Mouse (Mus musculus): Measurements from ENCODE around the gene Romo1. TPM values are rescaled to one million over a fixed set of nuclear protein-coding genes. Genes with fewer than 3 reads are reported as not detected.
A peak's percentile ranks its signal among the peaks of the same experiment; 100 is the strongest.
"Not testable (repeated sequence)": the region's sequence is repeated elsewhere in the genome, so short reads cannot be mapped to it uniquely, and the experiment has no call there.

The Romo1 gene
- polyA plus RNA-seq (2015; fragmentation: Nextera tagmentation; extraction: Ambion mirVana) = 381 and 383 TPM in 2 replicates

DNA sequence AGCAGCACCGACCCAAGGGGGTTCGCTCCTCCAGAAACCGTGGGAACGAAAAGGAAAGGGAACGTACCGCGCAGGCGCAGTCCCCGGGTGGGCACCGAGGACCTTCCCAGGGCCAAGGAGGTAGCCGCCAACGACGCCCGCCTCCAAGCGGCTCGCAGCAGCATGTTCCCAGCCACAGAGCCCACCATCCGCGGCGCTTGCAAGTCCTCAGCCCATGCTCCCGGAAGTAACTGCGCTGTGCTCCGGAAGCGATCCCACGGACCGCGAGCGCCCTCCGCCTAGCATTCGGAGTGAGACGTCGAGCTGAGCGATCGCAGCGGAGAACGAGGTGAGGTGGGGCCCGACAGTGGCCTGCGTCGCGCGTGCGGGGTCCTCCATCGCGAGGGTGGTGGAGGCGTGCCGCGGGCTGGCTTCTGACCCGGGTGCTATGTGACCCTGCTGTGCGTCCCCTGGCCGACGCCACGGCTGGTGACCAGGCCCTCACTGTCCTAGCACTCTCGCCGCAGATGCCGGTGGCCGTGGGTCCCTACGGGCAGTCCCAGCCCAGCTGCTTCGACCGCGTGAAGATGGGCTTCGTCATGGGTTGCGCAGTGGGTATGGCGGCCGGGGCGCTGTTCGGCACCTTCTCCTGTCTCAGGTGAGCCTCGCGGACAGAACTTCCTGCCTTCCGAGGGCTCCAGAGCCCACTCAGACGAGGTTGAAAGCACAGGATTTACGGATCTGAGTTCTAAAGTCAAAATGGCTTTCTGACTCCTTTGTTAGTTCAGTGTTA is at the start of gene Romo1, which contains the start of gene Nfs1:
Romo1 (plus strand) TSS at position 87 of the 772 bp plus-strand sequence.
Nfs1 (minus strand) TSS at position 234 of the 772 bp plus-strand sequence.
- WGBS = under 1% methylated on average over 67 of the region's 70 CpGs
- H3K9me3 ChIP-seq (replicated peaks; ENCODE audit: control insufficient read depth, low read length, poor library complexity, severe bottlenecking) = no peaks in the 10 kb centered on the region

DNA sequence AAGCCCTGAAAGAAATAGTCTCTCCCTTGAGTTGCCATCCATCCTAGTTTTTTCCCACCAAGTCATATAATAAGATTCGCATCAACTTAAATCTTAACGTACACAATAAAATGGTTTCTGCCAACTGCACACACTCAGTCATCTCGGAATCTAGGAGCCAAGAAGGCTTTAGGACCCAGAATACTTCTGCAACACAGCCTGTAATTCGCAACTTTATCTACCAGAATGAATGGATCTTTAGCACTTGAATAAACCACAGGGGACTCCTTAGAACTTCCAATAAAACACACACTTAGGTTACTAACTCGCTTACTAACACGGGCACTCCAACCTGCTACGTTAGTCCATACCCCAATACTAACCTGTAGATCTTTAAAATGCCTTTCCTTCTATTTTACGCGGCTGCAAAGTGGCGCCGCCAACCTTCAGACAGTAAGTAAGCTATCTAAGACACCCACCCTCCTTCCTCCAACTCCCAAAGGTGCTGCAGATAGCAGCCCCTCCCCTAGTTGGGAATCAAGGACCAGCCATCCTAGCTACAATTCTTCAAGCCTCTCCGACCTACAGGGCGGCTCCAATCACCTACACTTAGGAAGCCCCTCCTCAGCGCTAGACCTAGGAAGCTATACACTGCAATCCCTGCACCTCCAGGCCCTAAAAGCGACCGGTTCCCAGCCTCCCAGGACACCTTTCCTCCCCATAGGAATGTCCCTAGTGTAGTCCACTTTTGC is 33.0 kb upstream of the Romo1 start:
- under 1% methylated on average over 16 of the region's 16 CpGs for WGBS
- peak overlapping the region; percentile 96 for H3K27ac ChIP-seq (ENCODE audit: low read length)
- H3K4me2 ChIP-seq (ENCODE audit: low read length) = peak overlapping the region; percentile 78
- H3K9me3 ChIP-seq (replicated peaks; ENCODE audit: control insufficient read depth, low read length, poor library complexity, severe bottlenecking) = no peaks in the 10 kb centered on the region
- peak overlapping the region; percentile 96 for H3K4me3 ChIP-seq (ENCODE audit: low read depth, low read length)
- peaks cover 19% of the 10 kb centered on the region for H3K4me1 ChIP-seq (ENCODE audit: control insufficient read depth, insufficient read depth, low read length)
- peak; percentile 87 for ATAC-seq
- H3K36me3 ChIP-seq (ENCODE audit: control insufficient read depth, insufficient read depth, low read length) = no peaks in the 10 kb centered on the region
- H3K9ac ChIP-seq (ENCODE audit: low read depth, low read length) = peak overlapping the region; percentile 97
- H3K27me3 ChIP-seq (ENCODE audit: control insufficient read depth, insufficient read depth, low read depth, low read length) = no peaks in the 10 kb centered on the region

More for the DNA sequence above, at the start of gene Romo1, which contains the start of gene Nfs1:
- peaks cover 10% of the 10 kb centered on the region; the same call in 1 of the 2 replicates for H3K36me3 ChIP-seq (ENCODE audit: control insufficient read depth, insufficient read depth, low read length)
- H3K4me3 ChIP-seq (ENCODE audit: low read depth, low read length) = peak within 1 kb of the TSS; percentile 81
- peak within 1 kb of the TSS; percentile 67 for H3K4me2 ChIP-seq (ENCODE audit: low read length)
- H3K4me1 ChIP-seq (ENCODE audit: control insufficient read depth, insufficient read depth, low read length) = peaks cover 13% of the 10 kb centered on the region
- peak; percentile 98 for ATAC-seq
- H3K27ac ChIP-seq (ENCODE audit: low read length) = peak within 1 kb of the TSS; percentile 93
- peak within 1 kb of the TSS; percentile 89 for H3K9ac ChIP-seq (ENCODE audit: low read depth, low read length)
- H3K27me3 ChIP-seq (ENCODE audit: control insufficient read depth, insufficient read depth, low read depth, low read length) = no peaks in the 10 kb centered on the region

DNA sequence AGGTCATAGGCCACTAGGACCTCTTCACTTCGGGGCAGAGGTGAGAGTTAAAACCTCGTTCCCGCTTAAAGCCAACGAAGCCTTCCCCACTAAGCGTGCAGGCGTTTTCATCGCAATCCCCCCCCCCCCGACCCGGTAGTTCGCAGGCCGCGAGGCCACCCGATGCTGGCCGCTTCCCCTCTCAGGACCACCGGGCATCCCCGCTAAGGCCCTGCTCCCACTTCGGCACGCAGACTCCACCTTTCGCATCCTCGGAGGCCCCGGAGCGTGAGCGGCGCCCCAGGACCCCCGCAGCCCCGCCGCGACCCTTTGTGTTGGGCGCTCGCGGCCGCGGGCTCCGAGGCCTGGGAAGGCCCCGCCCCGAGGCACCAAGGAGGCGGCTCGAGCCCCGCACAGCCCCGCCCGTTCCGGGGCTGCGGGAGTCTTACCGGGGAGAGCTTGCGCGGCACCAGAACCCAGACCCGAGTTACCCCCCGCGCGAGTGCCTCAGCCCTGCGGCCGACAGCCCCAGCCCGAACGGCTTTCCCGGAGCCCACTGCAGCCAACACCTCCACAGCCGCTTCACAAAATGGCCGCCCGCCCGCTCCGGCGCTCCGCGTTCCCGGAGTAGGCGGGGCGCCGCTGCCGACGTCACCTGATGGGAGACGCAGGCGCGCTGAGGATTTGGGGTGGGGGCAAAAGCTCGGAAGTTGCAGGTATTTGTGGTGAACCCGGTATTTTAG is 32.3 kb upstream of the Romo1 start, which contains the start of the genes Cpne1 and Rbm12:
Cpne1 (minus strand) TSS at position 608 of the 722 bp plus-strand sequence.
Rbm12 (minus strand) TSS at position 621 of the 722 bp plus-strand sequence.
- H3K9ac ChIP-seq (ENCODE audit: low read depth, low read length) = peak within 1 kb of the TSS; percentile 97
- H3K9me3 ChIP-seq (replicated peaks; ENCODE audit: control insufficient read depth, low read length, poor library complexity, severe bottlenecking) = no peaks in the 10 kb centered on the region
- peaks cover 16% of the 10 kb centered on the region for H3K4me1 ChIP-seq (ENCODE audit: control insufficient read depth, insufficient read depth, low read length)
- H3K4me3 ChIP-seq (ENCODE audit: low read depth, low read length) = peak within 1 kb of the TSS; percentile 96
- no peaks in the 10 kb centered on the region for H3K27me3 ChIP-seq (ENCODE audit: control insufficient read depth, insufficient read depth, low read depth, low read length)
- WGBS = under 1% methylated on average over 71 of the region's 74 CpGs
- ATAC-seq = peak; percentile 93
- no peaks in the 10 kb centered on the region for H3K36me3 ChIP-seq (ENCODE audit: control insufficient read depth, insufficient read depth, low read length)
- H3K4me2 ChIP-seq (ENCODE audit: low read length) = peak within 1 kb of the TSS; percentile 78
- peak within 1 kb of the TSS; percentile 96 for H3K27ac ChIP-seq (ENCODE audit: low read length)

DNA sequence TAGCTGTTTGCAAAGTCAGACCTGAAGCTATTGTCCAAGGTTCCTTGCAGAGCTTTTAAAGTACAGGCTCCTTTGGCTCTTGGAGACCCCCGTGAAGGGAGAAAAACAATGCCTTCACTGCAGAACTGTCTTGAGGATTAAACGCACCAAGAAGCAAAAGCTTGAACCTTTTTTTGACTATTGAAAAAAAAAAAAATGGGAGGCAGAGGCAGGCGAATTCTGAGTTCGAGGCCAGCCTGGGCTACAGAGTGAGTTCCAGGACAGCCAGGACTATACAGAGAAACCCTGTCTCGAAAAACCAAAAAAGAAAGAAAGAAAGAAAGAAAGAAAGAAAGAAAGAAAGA is 31.8 kb upstream of the Romo1 start:
- peak overlapping the region; percentile 96 for H3K4me3 ChIP-seq (ENCODE audit: low read depth, low read length)
- WGBS = 23% methylated on average over 5 of the region's 5 CpGs
- H3K36me3 ChIP-seq (ENCODE audit: control insufficient read depth, insufficient read depth, low read length); H3K27me3 ChIP-seq (ENCODE audit: control insufficient read depth, insufficient read depth, low read depth, low read length); ATAC-seq; H3K9me3 ChIP-seq (replicated peaks; ENCODE audit: control insufficient read depth, low read length, poor library complexity, severe bottlenecking): not testable (repeated sequence)
- peak overlapping the region; percentile 97; the same call in 1 of the 2 replicates for H3K9ac ChIP-seq (ENCODE audit: low read depth, low read length)
- peak overlapping the region; percentile 96 for H3K27ac ChIP-seq (ENCODE audit: low read length)
- H3K4me1 ChIP-seq (ENCODE audit: control insufficient read depth, insufficient read depth, low read length) = peaks cover 16% of the 10 kb centered on the region
- peak overlapping the region; percentile 47 for H3K4me2 ChIP-seq (ENCODE audit: low read length)

- Histone ChIP-seq H3K4me3 (ENCODE audit: low read depth, low read length) (no peak overlapping the region), H3K9me3 (replicated peaks; ENCODE audit: control insufficient read depth, low read length, poor library complexity, severe bottlenecking) (no peaks in the 10 kb centered on the region), H3K4me1 (ENCODE audit: control insufficient read depth, insufficient read depth, low read length) (no peaks in the 10 kb centered on the region), H3K36me3 (ENCODE audit: control insufficient read depth, insufficient read depth, low read length) (0 out of 2 replicates have a peak, but pooled peaks cover 2% of the 10 kb centered on the region), H3K4me2 (ENCODE audit: low read length) (no peak overlapping the region), H3K27ac (ENCODE audit: low read length) (no peak overlapping the region), H3K9ac (ENCODE audit: low read depth, low read length) (no peak overlapping the region), H3K27me3 (ENCODE audit: control insufficient read depth, insufficient read depth, low read depth, low read length) (no peaks in the 10 kb centered on the region)
- ATAC-seq = no peak
These were observed 24.3 kb upstream of the Romo1 start for GRCm38 (mm10) chr2:156119566-156119965.

DNA sequence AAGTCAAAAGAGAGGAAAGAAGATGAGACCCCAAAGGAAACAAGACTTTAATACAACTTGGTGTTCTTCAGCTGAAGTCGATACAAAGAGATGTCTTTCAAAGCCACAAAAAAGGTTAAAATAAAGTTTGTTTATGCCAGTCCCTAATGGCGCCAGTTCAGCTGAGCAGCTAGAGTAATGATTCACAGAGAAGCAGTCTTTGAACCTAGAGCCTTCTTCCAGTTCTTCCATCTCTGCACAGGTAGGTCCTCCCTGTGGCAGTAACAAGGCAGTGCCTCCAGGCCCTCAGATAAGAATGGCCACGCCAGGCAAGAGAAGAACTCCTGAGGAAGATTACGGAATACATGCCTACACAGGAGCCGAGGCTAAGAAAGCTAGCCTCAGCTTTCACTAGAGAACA is 20.1 kb upstream of the Romo1 start:
- H3K9me3 ChIP-seq (replicated peaks; ENCODE audit: control insufficient read depth, low read length, poor library complexity, severe bottlenecking) = no peaks in the 10 kb centered on the region
- ATAC-seq = no peak
- H3K27ac ChIP-seq (ENCODE audit: low read length) = no peak overlapping the region
- no peak overlapping the region for H3K9ac ChIP-seq (ENCODE audit: low read depth, low read length)
- H3K4me1 ChIP-seq (ENCODE audit: control insufficient read depth, insufficient read depth, low read length) = no peaks in the 10 kb centered on the region
- no peak overlapping the region for H3K4me3 ChIP-seq (ENCODE audit: low read depth, low read length)
- WGBS = 94% methylated on average over 5 of the region's 5 CpGs
- H3K4me2 ChIP-seq (ENCODE audit: low read length) = no peak overlapping the region
- H3K36me3 ChIP-seq (ENCODE audit: control insufficient read depth, insufficient read depth, low read length) = peaks cover 8% of the 10 kb centered on the region
- no peaks in the 10 kb centered on the region for H3K27me3 ChIP-seq (ENCODE audit: control insufficient read depth, insufficient read depth, low read depth, low read length)

DNA sequence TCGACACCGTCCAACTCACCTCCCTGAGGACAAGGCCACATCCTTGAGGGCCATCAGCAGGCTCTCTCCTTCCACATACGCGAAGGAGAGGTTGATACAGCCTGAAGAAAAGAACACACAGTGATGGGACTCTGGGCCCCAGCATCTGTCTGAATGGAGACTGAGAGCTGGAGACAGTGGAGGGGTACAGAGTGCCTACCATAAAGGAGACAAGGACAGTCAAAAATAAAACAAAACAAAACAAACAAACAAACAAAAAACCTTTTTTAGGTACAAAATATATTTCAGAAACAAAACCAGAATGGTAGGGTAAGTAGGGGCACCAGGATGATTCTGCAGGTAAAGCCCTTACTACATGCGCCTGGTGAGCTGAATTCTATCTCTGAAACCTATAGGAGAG is 16.8 kb upstream of the Romo1 start, which contains the start of gene Gm28036:
Gm28036 (minus strand) TSS at position 101 of the 400 bp plus-strand sequence.
- Histone ChIP-seq H3K9ac (ENCODE audit: low read depth, low read length) (no peak within 1 kb of the TSS), H3K9me3 (replicated peaks; ENCODE audit: control insufficient read depth, low read length, poor library complexity, severe bottlenecking) (no peaks in the 10 kb centered on the region), H3K4me3 (ENCODE audit: low read depth, low read length) (no peak within 1 kb of the TSS), H3K4me1 (ENCODE audit: control insufficient read depth, insufficient read depth, low read length) (no peaks in the 10 kb centered on the region), H3K36me3 (ENCODE audit: control insufficient read depth, insufficient read depth, low read length) (peaks cover 13% of the 10 kb centered on the region), H3K27ac (ENCODE audit: low read length) (no peak within 1 kb of the TSS), H3K4me2 (ENCODE audit: low read length) (no peak within 1 kb of the TSS), H3K27me3 (ENCODE audit: control insufficient read depth, insufficient read depth, low read depth, low read length) (no peaks in the 10 kb centered on the region)
- ATAC-seq = no peak
- WGBS = over 99% methylated on average over 5 of the region's 5 CpGs

- no peak overlapping the region for H3K27ac ChIP-seq (ENCODE audit: low read length)
These were observed 9.7 kb upstream of the Romo1 start for GRCm38 (mm10) chr2:156134161-156134560.

More at GRCm38 (mm10) chr2:156134161-156134560, 9.7 kb upstream of the Romo1 start:
- Histone ChIP-seq H3K4me2 (ENCODE audit: low read length) (no peak overlapping the region), H3K9me3 (replicated peaks; ENCODE audit: control insufficient read depth, low read length, poor library complexity, severe bottlenecking) (no peaks in the 10 kb centered on the region), H3K4me3 (ENCODE audit: low read depth, low read length) (no peak overlapping the region), H3K4me1 (ENCODE audit: control insufficient read depth, insufficient read depth, low read length) (no peaks in the 10 kb centered on the region), H3K27me3 (ENCODE audit: control insufficient read depth, insufficient read depth, low read depth, low read length) (no peaks in the 10 kb centered on the region), H3K36me3 (ENCODE audit: control insufficient read depth, insufficient read depth, low read length) (peaks cover 7% of the 10 kb centered on the region; the same call in 1 of the 2 replicates), H3K9ac (ENCODE audit: low read depth, low read length) (no peak overlapping the region)
- WGBS = 94% methylated on average over 5 of the region's 5 CpGs
- ATAC-seq = no peak

Measured in midbrain, embryonic 16.5 days (tissue).